Mouse (Mus musculus) lung, postnatal 0 days (tissue): ENCODE data around the gene Atpaf2.

Experiments used
- CTCF ChIP-seq: IDR thresholded peaks from 2 replicates; pipeline ENCODE4 v1.5.1; 2016; ENCODE audit warnings: antibody characterized with exemption, mild to moderate bottlenecking
- EP300 ChIP-seq: IDR thresholded peaks from 2 replicates; pipeline ENCODE4 v1.6.1; 2016; ENCODE audit warnings: antibody characterized with exemption, mild to moderate bottlenecking, control low read depth

DNA sequence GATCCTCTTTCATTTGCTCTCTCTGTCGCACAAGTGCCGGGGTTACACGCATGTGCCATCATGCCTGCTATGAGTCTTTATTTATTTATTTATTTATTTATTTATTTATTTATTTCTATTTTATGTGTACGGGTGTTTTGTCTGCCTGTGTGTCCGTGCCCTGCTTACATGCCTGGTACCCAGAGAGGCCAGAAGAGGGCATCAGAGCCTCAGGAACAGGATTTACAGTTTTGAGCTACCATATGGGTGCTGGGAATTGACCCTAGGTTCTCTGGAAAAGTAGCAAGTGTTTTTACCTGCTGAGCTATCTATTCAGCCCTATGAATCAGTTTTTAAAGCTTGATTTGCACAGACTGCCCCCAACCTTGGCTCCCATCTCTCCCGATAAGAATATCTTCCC lies 34.7 kb downstream of the Atpaf2 start:
- TF ChIP-seq EP300 (no peak), CTCF (peak; percentile 10; the same call in 1 of the 2 replicates)
